ENCODE assay signal across 18 mouse cellular contexts in genomic region chr13:44024612-44025011, GRCm38 (mm10).
DNase-seq lines count a peak whose midpoint lies in the region; ATAC-seq and TF ChIP-seq lines count a peak whose summit lies in the region.
"Had no signal": no experiment of that assay in that cellular context is flagged by ENCODE, and none has a peak within 500 bp of the region (broad histone marks: within the 10 kb centered on the region; RNA-seq: fewer than 3 reads in every experiment).

No protein-coding gene starts in this region.

- WGBS in forebrain, postnatal 0 days: 56% methylated on average over 3 of the region's 3 CpGs
- WGBS in forebrain, embryonic 13.5 days: 52% methylated on average over 3 of the region's 3 CpGs
- WGBS in liver, adult 2 months: 70% methylated on average over 3 of the region's 3 CpGs
- WGBS in liver, embryonic 11.5 days: 43% methylated on average over 3 of the region's 3 CpGs
- WGBS in kidney, adult 2 months: 53% methylated on average over 3 of the region's 3 CpGs

- no peaks in the 10 kb centered on the region for H3K79me2 ChIP-seq in liver, adult 2 months (ENCODE audit: control insufficient read depth, insufficient read depth, low read length)

- DNase-seq in forebrain, postnatal 0 days: peak; percentile 10
- DNase-seq in liver, adult 2 months (ENCODE audit: extremely low read depth, low read depth, low spot score): peak; percentile 7
- no peak for DNase-seq in liver, embryonic 11.5 days (ENCODE audit: low spot score)
- peak; percentile 56 for DNase-seq in kidney, adult 2 months
- DNase-seq in kidney, postnatal 25 days: peak; percentile 20 to 52
- DNase-seq in layer of hippocampus, postnatal 25 days (ENCODE audit: extremely low spot score in 1 of 2, low spot score in 1 of 2): no peak
- DNase-seq: liver; lung, postnatal 4 days; spleen, adult 18-20 months had no signal

- no peak overlapping the region for H3K4me2 ChIP-seq in forebrain, postnatal 0 days (ENCODE audit: low read depth)
- H3K4me2 ChIP-seq in forebrain, embryonic 13.5 days: no peak overlapping the region
- H3K4me2 ChIP-seq in liver, embryonic 11.5 days: no peak overlapping the region
- H3K4me2 ChIP-seq: hindbrain, embryonic 15.5 days; midbrain, embryonic 12.5 days; neural tube, embryonic 15.5 days; stomach, embryonic 15.5 days had no signal

- no peak for TF ChIP-seq CTCF in forebrain, postnatal 0 days (IDR thresholded peaks at IDR 0.05; ENCODE audit: low read depth)
- no peak for TF ChIP-seq CTCF in liver, adult 2 months (IDR thresholded peaks at IDR 0.05; ENCODE audit: low read depth, low read length)
- no peak for TF ChIP-seq CTCF in kidney, adult 2 months (conservative IDR thresholded peaks at IDR 0.05; ENCODE audit: insufficient read depth, insufficient read length, low read depth, low read length)

- peaks cover 3% of the 10 kb centered on the region; the same call in 1 of the 2 replicates for H3K27me3 ChIP-seq in forebrain, postnatal 0 days (ENCODE audit: insufficient read depth, low read length)
- peaks cover 20% of the 10 kb centered on the region for H3K27me3 ChIP-seq in forebrain, embryonic 13.5 days
- no peaks in the 10 kb centered on the region for H3K27me3 ChIP-seq in liver, adult 2 months (ENCODE audit: control insufficient read depth, insufficient read depth, low read length)
- H3K27me3 ChIP-seq in liver, embryonic 11.5 days (replicated peaks; ENCODE audit: control insufficient read depth, insufficient read depth, low read length): no peaks in the 10 kb centered on the region
- no peaks in the 10 kb centered on the region for H3K27me3 ChIP-seq in kidney, adult 2 months (replicated peaks; ENCODE audit: control insufficient read depth, insufficient read depth, low read length)
- H3K27me3 ChIP-seq: CH12.LX; stomach, embryonic 15.5 days had no signal

- H3K36me3 ChIP-seq in forebrain, postnatal 0 days (ENCODE audit: insufficient read depth): no peaks in the 10 kb centered on the region
- H3K36me3 ChIP-seq in forebrain, embryonic 13.5 days (ENCODE audit: poor library complexity, severe bottlenecking): no peaks in the 10 kb centered on the region
- H3K36me3 ChIP-seq in liver, adult 2 months (ENCODE audit: control insufficient read depth, insufficient read depth, low read length): no peaks in the 10 kb centered on the region
- no peaks in the 10 kb centered on the region for H3K36me3 ChIP-seq in liver, embryonic 11.5 days (ENCODE audit: control insufficient read depth, insufficient read depth, low read length)
- H3K36me3 ChIP-seq in kidney, adult 2 months (ENCODE audit: control insufficient read depth, insufficient read depth, low read length): no peaks in the 10 kb centered on the region
- H3K36me3 ChIP-seq: forebrain, embryonic 10.5 days; hindbrain, embryonic 15.5 days; midbrain, embryonic 12.5 days; neural tube, embryonic 15.5 days; stomach, embryonic 15.5 days had no signal

- no peak for TF ChIP-seq POLR2A in liver, adult 2 months (IDR thresholded peaks at IDR 0.05; ENCODE audit: extremely low read depth, insufficient read depth, low read length)
- no peak for TF ChIP-seq POLR2A in kidney, adult 2 months (IDR thresholded peaks at IDR 0.05; ENCODE audit: low read depth, low read length)

- no peaks in the 10 kb centered on the region for H3K9me3 ChIP-seq in forebrain, postnatal 0 days (ENCODE audit: low read length)
- no peaks in the 10 kb centered on the region for H3K9me3 ChIP-seq in forebrain, embryonic 13.5 days (replicated peaks)
- H3K9me3 ChIP-seq in liver, embryonic 11.5 days (ENCODE audit: control insufficient read depth, low read length): no peaks in the 10 kb centered on the region
- H3K9me3 ChIP-seq: forebrain, embryonic 10.5 days; hindbrain, embryonic 15.5 days; midbrain, embryonic 12.5 days; neural tube, embryonic 15.5 days; stomach, embryonic 15.5 days had no signal

- H3K9ac ChIP-seq in forebrain, postnatal 0 days: no peak overlapping the region
- no peak overlapping the region for H3K9ac ChIP-seq in forebrain, embryonic 13.5 days
- no peak overlapping the region for H3K9ac ChIP-seq in liver, adult 2 months (ENCODE audit: low read depth, low read length)
- H3K9ac ChIP-seq in liver, embryonic 11.5 days (ENCODE audit: low read depth, low read length): no peak overlapping the region
- H3K9ac ChIP-seq: hindbrain, embryonic 15.5 days; midbrain, embryonic 12.5 days; neural tube, embryonic 15.5 days; stomach, embryonic 15.5 days had no signal

- no peak overlapping the region for H3K4me3 ChIP-seq in forebrain, postnatal 0 days (ENCODE audit: low read depth, low read length)
- no peak overlapping the region for H3K4me3 ChIP-seq in forebrain, embryonic 13.5 days
- no peak overlapping the region for H3K4me3 ChIP-seq in liver, adult 2 months (ENCODE audit: insufficient read depth, low read depth, low read length)
- no peak overlapping the region for H3K4me3 ChIP-seq in liver, embryonic 11.5 days (ENCODE audit: low read depth, low read length)
- no peak overlapping the region for H3K4me3 ChIP-seq in kidney, adult 2 months (ENCODE audit: insufficient read depth, low read depth, low read length)
- H3K4me3 ChIP-seq: forebrain, embryonic 10.5 days; hindbrain, embryonic 15.5 days; midbrain, embryonic 12.5 days; neural tube, embryonic 15.5 days; stomach, embryonic 15.5 days had no signal

- no peak overlapping the region for H3K27ac ChIP-seq in forebrain, postnatal 0 days (ENCODE audit: low read depth, low read length)
- H3K27ac ChIP-seq in forebrain, embryonic 13.5 days: no peak overlapping the region
- peak overlapping the region; percentile 63; the same call in 1 of the 2 replicates for H3K27ac ChIP-seq in liver, adult 2 months (replicated peaks; ENCODE audit: insufficient read depth, low read depth, low read length)
- no peak overlapping the region for H3K27ac ChIP-seq in liver, embryonic 11.5 days (ENCODE audit: low read depth, low read length)
- no peak overlapping the region for H3K27ac ChIP-seq in kidney, adult 2 months (ENCODE audit: insufficient read depth, low read depth, low read length)
- H3K27ac ChIP-seq: forebrain, embryonic 10.5 days; hindbrain, embryonic 15.5 days; midbrain, embryonic 12.5 days; neural tube, embryonic 15.5 days; stomach, embryonic 15.5 days had no signal

- ATAC-seq in forebrain, postnatal 0 days: no peak
- no peak for ATAC-seq in forebrain, embryonic 13.5 days
- ATAC-seq in liver, embryonic 11.5 days (replicated peaks; ENCODE audit: low FRiP score): no peak
- no peak for ATAC-seq in cerebellum, adult (ENCODE audit: insufficient number of reproducible peaks, low FRiP score, low TSS enrichment)
- ATAC-seq: intestine, postnatal 0 days had no signal

- peaks cover 8% of the 10 kb centered on the region; the same call in 1 of the 2 replicates for H3K4me1 ChIP-seq in forebrain, postnatal 0 days (ENCODE audit: insufficient read depth)
- H3K4me1 ChIP-seq in forebrain, embryonic 13.5 days: peaks cover 43% of the 10 kb centered on the region
- H3K4me1 ChIP-seq in liver, adult 2 months (ENCODE audit: control insufficient read depth, insufficient read depth, low read length): 0 out of 2 replicates have a peak, but pooled peaks cover 5% of the 10 kb centered on the region
- H3K4me1 ChIP-seq in liver, embryonic 11.5 days (replicated peaks; ENCODE audit: control insufficient read depth, insufficient read depth, low read length): no peaks in the 10 kb centered on the region
- 0 out of 2 replicates have a peak, but pooled peaks cover 3% of the 10 kb centered on the region for H3K4me1 ChIP-seq in kidney, adult 2 months (ENCODE audit: control insufficient read depth, insufficient read depth, low read length)

Comparison
In these comparisons a context has a peak if more than half of its experiments do, and no peak if none do; other contexts are left out.
1. DNase-seq: peak in forebrain, postnatal 0 days (single experiment), liver, adult 2 months (single experiment), kidney, adult 2 months (single experiment) and kidney, postnatal 25 days (2 of 2); none in liver, embryonic 11.5 days (single experiment) and layer of hippocampus, postnatal 25 days (0 of 2).